Mouse (Mus musculus): ENCODE data around the gene Abcg4.

The Abcg4 gene

GRCm38 (mm10) chr9:44286256-44286850, 2.1 kb downstream of the Abcg4 start:
- in situ Hi-C loops (cut with MboI, MseI), result no loop called here

- in situ Hi-C loops (cut with MboI, MseI), result no loop called here
Observed at GRCm38 (mm10) chr9:44283183-44283582, 5.2 kb downstream of the Abcg4 start.

GRCm38 (mm10) chr9:44269973-44270372, 18.4 kb downstream of the Abcg4 start:
- in situ Hi-C loops (cut with MboI, MseI), result loop anchor here (10.0 to 25.0 kb wide), 3 partner anchors 708 to 1175 kb away; no protein-coding TSS in a partner anchor

- in situ Hi-C loops (cut with MboI, MseI), result loop anchor here in 1 of 2 experiments (25.0 kb wide), 1 partner anchor 707 kb away; no protein-coding TSS in a partner anchor
Observed at GRCm38 (mm10) chr9:44269077-44269476, 19.3 kb downstream of the Abcg4 start.

GRCm38 (mm10) chr9:44268432-44268831, 20.0 kb downstream of the Abcg4 start, which contains the start of gene Nlrx1:
Gene Nlrx1, minus strand, starts transcription at chr9:44268599.
- in situ Hi-C loops (cut with MboI, MseI), result loop anchor here in 1 of 2 experiments (25.0 kb wide), 1 partner anchor 706 kb away; no protein-coding TSS in a partner anchor

- in situ Hi-C loops (cut with MboI, MseI), result loop anchor here in 1 of 2 experiments (25.0 kb wide), 1 partner anchor 706 kb away; no protein-coding TSS in a partner anchor
Observed at GRCm38 (mm10) chr9:44268027-44268360, 20.4 kb downstream of the Abcg4 start.

GRCm38 (mm10) chr9:44267319-44268026, 20.9 kb downstream of the Abcg4 start:
- in situ Hi-C loops (cut with MboI, MseI), result loop anchor here in 1 of 2 experiments (25.0 kb wide), 1 partner anchor 705 kb away; no protein-coding TSS in a partner anchor

- in situ Hi-C loops (cut with MboI, MseI), result loop anchor here in 1 of 2 experiments (25.0 kb wide), 1 partner anchor 704 kb away; no protein-coding TSS in a partner anchor
Observed at GRCm38 (mm10) chr9:44266478-44267226, 21.8 kb downstream of the Abcg4 start.

GRCm38 (mm10) chr9:44261388-44261787, 27.0 kb downstream of the Abcg4 start:
- in situ Hi-C loops (cut with MboI, MseI), result loop anchor here in 1 of 2 experiments (5.0 to 25.0 kb wide), 2 partner anchors 129 to 699 kb away; partner anchors contain the start of gene Mcam

- in situ Hi-C loops (cut with MboI, MseI), result loop anchor here in 1 of 2 experiments (25.0 kb wide), 1 partner anchor 697 kb away; no protein-coding TSS in a partner anchor
Observed at GRCm38 (mm10) chr9:44259014-44259413, 29.4 kb downstream of the Abcg4 start.

GRCm38 (mm10) chr9:44256213-44256612, 32.2 kb downstream of the Abcg4 start:
- in situ Hi-C loops (cut with MboI, MseI), result loop anchor here in 1 of 2 experiments (25.0 kb wide), 1 partner anchor 694 kb away; no protein-coding TSS in a partner anchor

GRCm38 (mm10) chr9:44255136-44255521, 33.3 kb downstream of the Abcg4 start:
- in situ Hi-C loops (cut with MboI, MseI), result loop anchor here in 1 of 2 experiments (25.0 kb wide), 1 partner anchor 693 kb away; no protein-coding TSS in a partner anchor

GRCm38 (mm10) chr9:44254508-44255135, 33.8 kb downstream of the Abcg4 start:
- in situ Hi-C loops (cut with MboI, MseI), result loop anchor here in 1 of 2 experiments (25.0 kb wide), 1 partner anchor 692 kb away; no protein-coding TSS in a partner anchor

GRCm38 (mm10) chr9:44253441-44253840, 35.0 kb downstream of the Abcg4 start:
- in situ Hi-C loops (cut with MboI, MseI), result loop anchor here in 1 of 2 experiments (25.0 kb wide), 1 partner anchor 691 kb away; no protein-coding TSS in a partner anchor

- in situ Hi-C loops (cut with MboI, MseI), result loop anchor here in 1 of 2 experiments (25.0 kb wide), 1 partner anchor 689 kb away; no protein-coding TSS in a partner anchor
Observed at GRCm38 (mm10) chr9:44251314-44251713, 37.1 kb downstream of the Abcg4 start, which contains the start of gene Pdzd3. Gene Pdzd3, minus strand, starts transcription at chr9:44251471.

- in situ Hi-C loops (cut with MboI, MseI), result loop anchor here in 1 of 2 experiments (25.0 kb wide), 1 partner anchor 688 kb away; no protein-coding TSS in a partner anchor
Observed at GRCm38 (mm10) chr9:44250445-44250844, 38.0 kb downstream of the Abcg4 start.

GRCm38 (mm10) chr9:44249181-44250146, 39.0 kb downstream of the Abcg4 start:
- in situ Hi-C loops (cut with MboI, MseI), result loop anchor here in 1 of 2 experiments (25.0 kb wide), 1 partner anchor 687 kb away; no protein-coding TSS in a partner anchor

- in situ Hi-C loops (cut with MboI, MseI), result no loop called here
Observed at GRCm38 (mm10) chr9:44247907-44248306, 40.5 kb downstream of the Abcg4 start.

- in situ Hi-C loops (cut with MboI, MseI), result loop anchor here (5.0 kb wide), 3 partner anchors 36 to 114 kb away; no protein-coding TSS in a partner anchor
Observed at GRCm38 (mm10) chr9:44243621-44244020, 44.8 kb downstream of the Abcg4 start.
